Mouse (Mus musculus): Measurements from ENCODE around the gene Pon1.

- no peak for TF ChIP-seq CTCF (IDR thresholded peaks at IDR 0.05; ENCODE audit: control insufficient read depth, insufficient read depth, insufficient read length)
- TF ChIP-seq MAX (IDR thresholded peaks at IDR 0.05), result no peak
- TF ChIP-seq FOSL1 (IDR thresholded peaks at IDR 0.05; ENCODE audit: insufficient read depth, low read length, poor library complexity, severe bottlenecking), result no peak
- no peak for TF ChIP-seq CEBPB (IDR thresholded peaks at IDR 0.05; ENCODE audit: low read depth)
- TF ChIP-seq USF1 (IDR thresholded peaks at IDR 0.05; ENCODE audit: low read depth), result no peak
Observed at GRCm38 (mm10) chr6:5190761-5191160, 3.0 kb downstream of the Pon1 start.
